Mouse (Mus musculus) embryonic facial prominence, embryonic 12.5 days (tissue): Measurements from ENCODE around the gene 2310034G01Rik. TPM values are rescaled to one million over a fixed set of nuclear protein-coding genes. Genes with fewer than 3 reads are reported as not detected.
A peak's percentile ranks its signal among the peaks of the same experiment; 100 is the strongest.

Source experiments
- ATAC-seq: fragments of 200-750 bp; cut with Nextera tagmentation; 2 replicates; pipeline ENCODE4 v1.8.0; 2017; ENCODE audit not compliant: insufficient number of reproducible peaks, insufficient read depth, low FRiP score, low TSS enrichment
- H3K27ac ChIP-seq: fragments of 300-500 bp; sonication (generic); 2 replicates; pipeline ENCODE4 v1.5.1; 2016; ENCODE audit warnings: mild to moderate bottlenecking
- H3K27me3 ChIP-seq: fragments of 300-500 bp; sonication (generic); 2 replicates; pipeline ENCODE4 v1.6.1; 2016; ENCODE audit warnings: mild to moderate bottlenecking, moderate library complexity
- H3K36me3 ChIP-seq: fragments of 300-500 bp; sonication (generic); 2 replicates; pipeline ENCODE4 v1.6.1; 2016; ENCODE audit warnings: mild to moderate bottlenecking
- H3K4me1 ChIP-seq: fragments of 300-500 bp; sonication (generic); 2 replicates; pipeline ENCODE4 v1.6.1; 2016
- H3K4me2 ChIP-seq: fragments of 300-500 bp; sonication (generic); replicated peaks from 2 replicates; pipeline ENCODE4 v1.6.1; 2016; ENCODE audit warnings: mild to moderate bottlenecking, moderate library complexity
- H3K4me3 ChIP-seq: fragments of 300-500 bp; sonication (generic); 2 replicates; pipeline ENCODE4 v1.5.1; 2016; ENCODE audit warnings: mild to moderate bottlenecking
- H3K9ac ChIP-seq: fragments of 300-500 bp; sonication (generic); 2 replicates; pipeline ENCODE4 v1.6.1; 2016; ENCODE audit warnings: mild to moderate bottlenecking, moderate library complexity
- H3K9me3 ChIP-seq: fragments of 300-500 bp; sonication (generic); 2 replicates; pipeline ENCODE4 v1.6.1; 2016; ENCODE audit warnings: mild to moderate bottlenecking, moderate library complexity
- WGBS: fragments of 180-500 bp; shearing (Covaris S2); methylation state at CpG from one replicate; pipeline ENCODE4 v1.1.7; 2016; 5-methylcytosine and 5-hydroxymethylcytosine counted together
- polyA plus RNA-seq: library from polyadenylated mRNA; unstranded; fragments of >200 nt; fragmentation: Nextera tagmentation; extraction: Ambion mirVana; gene quantifications from 2 replicates; pipeline ENCODE4 v1.2.1, GENCODE M21; 2016

The 2310034G01Rik gene
- polyA plus RNA-seq, 1 experiment from 2014 or later, result 2.2 TPM

DNA sequence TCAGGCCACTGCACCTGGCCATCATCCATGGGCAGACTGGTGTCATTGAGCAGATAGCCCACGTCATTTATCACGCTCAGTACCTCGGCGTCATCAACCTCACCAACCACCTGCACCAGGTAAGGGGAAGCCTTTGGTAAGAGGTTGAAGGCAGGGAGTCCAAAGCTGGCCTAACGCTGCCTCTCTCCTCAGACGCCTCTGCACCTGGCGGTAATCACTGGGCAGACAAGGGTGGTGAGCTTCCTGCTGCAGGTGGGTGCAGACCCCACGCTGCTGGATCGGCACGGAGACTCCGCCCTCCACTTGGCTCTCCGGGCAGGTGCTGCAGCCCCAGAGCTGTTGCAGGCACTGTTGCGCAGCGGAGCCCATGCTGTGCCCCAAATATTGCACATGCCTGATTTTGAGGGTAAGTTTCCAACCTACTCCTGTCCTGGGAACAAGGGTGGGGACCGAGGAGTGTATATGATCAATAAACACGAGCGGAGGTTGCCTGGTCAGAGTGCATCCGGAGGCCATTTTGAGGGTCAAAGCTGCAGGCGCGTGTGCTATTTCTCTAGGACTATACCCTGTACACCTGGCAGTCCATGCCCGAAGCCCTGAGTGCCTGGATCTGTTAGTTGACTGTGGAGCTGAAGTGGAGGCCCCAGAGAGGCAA, 40.3 kb downstream of the 2310034G01Rik start:
- Histone ChIP-seq H3K27ac (no peak overlapping the region), H3K36me3 (peaks cover 18% of the 10 kb centered on the region; the same call in 1 of the 2 replicates), H3K4me3 (no peak overlapping the region), H3K4me2 (no peak overlapping the region), H3K27me3 (peaks cover 48% of the 10 kb centered on the region), H3K4me1 (peaks cover 18% of the 10 kb centered on the region), H3K9me3 (no peaks in the 10 kb centered on the region), H3K9ac (no peak overlapping the region)
- WGBS, result 83% methylated on average over 21 of the region's 21 CpGs
- no peak for ATAC-seq

DNA sequence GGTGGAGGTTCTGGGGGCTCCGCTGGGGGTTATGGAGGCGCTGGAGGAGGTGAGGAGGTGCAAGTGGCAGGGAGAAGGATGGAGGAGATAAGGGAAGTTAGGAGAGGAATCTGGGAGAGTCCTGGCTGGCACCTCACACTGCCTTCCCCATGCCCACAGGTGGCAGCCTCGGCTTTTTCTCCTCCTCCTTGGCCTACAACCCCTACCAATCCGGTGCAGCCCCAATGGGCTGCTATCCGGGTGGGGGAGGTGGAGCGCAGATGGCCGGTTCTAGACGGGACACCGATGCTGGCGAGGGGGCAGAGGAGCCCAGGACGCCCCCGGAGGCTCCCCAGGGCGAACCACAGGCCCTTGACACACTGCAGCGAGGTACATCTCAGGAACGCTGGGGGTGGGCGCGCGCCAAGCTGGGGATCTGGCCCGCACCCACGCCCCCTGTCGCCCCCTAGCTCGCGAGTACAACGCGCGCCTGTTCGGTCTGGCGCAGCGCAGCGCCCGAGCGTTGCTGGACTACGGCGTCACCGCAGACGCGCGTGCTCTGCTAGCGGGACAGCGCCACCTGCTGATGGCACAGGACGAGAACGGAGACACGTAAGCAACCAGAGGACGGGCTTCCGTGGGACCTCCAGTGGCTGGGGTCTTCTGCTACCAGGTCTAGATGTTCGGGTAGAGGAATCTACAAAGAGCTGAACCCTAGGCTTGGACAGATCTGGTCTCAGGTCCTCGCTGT, 41.2 kb downstream of the 2310034G01Rik start:
- peaks cover 39% of the 10 kb centered on the region for H3K27me3 ChIP-seq
- peaks cover 18% of the 10 kb centered on the region; the same call in 1 of the 2 replicates for H3K36me3 ChIP-seq
- ATAC-seq, result peak; percentile 13; the same call in 1 of the 2 replicates
- peaks cover 19% of the 10 kb centered on the region for H3K4me1 ChIP-seq
- H3K4me2 ChIP-seq, result peak overlapping the region; percentile 80
- peak overlapping the region; percentile 41 for H3K9ac ChIP-seq
- H3K9me3 ChIP-seq, result no peaks in the 10 kb centered on the region
- WGBS, result 2% methylated on average over 46 of the region's 47 CpGs
- peak overlapping the region; percentile 34 for H3K4me3 ChIP-seq
- no peak overlapping the region for H3K27ac ChIP-seq

DNA sequence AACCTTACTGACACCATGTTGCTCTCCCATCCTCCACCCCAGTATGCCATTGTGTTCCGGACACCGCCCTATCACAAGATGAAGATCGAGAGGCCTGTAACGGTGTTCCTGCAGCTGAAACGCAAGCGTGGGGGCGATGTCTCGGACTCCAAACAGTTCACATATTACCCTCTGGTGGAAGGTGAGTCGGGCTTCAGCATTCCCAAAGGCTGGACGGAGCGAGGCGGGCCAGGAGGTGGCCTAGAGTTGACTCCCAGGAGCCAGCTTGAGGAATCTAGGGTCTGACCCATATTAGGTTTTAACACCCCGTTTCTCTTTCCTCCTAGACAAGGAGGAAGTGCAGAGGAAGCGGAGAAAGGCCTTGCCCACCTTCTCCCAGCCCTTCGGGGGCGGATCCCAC, 41.8 kb downstream of the 2310034G01Rik start:
- H3K36me3 ChIP-seq, result peaks cover 18% of the 10 kb centered on the region; the same call in 1 of the 2 replicates
- no peaks in the 10 kb centered on the region for H3K9me3 ChIP-seq
- peaks cover 33% of the 10 kb centered on the region for H3K27me3 ChIP-seq
- no peak overlapping the region for H3K9ac ChIP-seq
- peak overlapping the region; percentile 80; the same call in 1 of the 2 replicates for H3K4me2 ChIP-seq
- peaks cover 22% of the 10 kb centered on the region for H3K4me1 ChIP-seq
- no peak overlapping the region for H3K27ac ChIP-seq
- ATAC-seq, result no peak
- 55% methylated on average over 16 of the region's 16 CpGs for WGBS
- H3K4me3 ChIP-seq, result no peak overlapping the region

DNA sequence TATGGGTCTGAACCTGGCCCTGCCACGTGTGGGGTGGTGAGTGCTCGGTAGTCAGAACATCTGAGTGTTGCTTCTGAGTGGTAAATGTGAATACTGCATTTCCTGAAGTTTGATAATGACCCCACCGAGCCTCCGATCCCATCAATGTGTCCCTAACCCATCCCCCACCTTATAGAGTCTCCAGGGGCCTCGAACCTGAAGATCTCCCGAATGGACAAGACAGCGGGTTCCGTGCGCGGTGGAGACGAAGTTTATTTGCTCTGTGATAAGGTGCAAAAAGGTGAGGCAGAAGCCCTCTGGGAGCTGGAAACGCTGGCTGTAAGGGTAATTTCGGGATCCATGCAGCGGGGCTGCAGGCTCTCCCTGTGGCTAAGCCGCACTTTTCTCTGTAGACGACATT, 42.3 kb downstream of the 2310034G01Rik start:
- H3K9ac ChIP-seq, result no peak overlapping the region
- H3K4me3 ChIP-seq, result no peak overlapping the region
- no peak for ATAC-seq
- H3K9me3 ChIP-seq, result no peaks in the 10 kb centered on the region
- H3K36me3 ChIP-seq, result peaks cover 18% of the 10 kb centered on the region; the same call in 1 of the 2 replicates
- H3K4me2 ChIP-seq, result no peak overlapping the region
- peaks cover 22% of the 10 kb centered on the region for H3K4me1 ChIP-seq
- 81% methylated on average over 16 of the region's 16 CpGs for WGBS
- H3K27me3 ChIP-seq, result peaks cover 29% of the 10 kb centered on the region
- H3K27ac ChIP-seq, result no peak overlapping the region

DNA sequence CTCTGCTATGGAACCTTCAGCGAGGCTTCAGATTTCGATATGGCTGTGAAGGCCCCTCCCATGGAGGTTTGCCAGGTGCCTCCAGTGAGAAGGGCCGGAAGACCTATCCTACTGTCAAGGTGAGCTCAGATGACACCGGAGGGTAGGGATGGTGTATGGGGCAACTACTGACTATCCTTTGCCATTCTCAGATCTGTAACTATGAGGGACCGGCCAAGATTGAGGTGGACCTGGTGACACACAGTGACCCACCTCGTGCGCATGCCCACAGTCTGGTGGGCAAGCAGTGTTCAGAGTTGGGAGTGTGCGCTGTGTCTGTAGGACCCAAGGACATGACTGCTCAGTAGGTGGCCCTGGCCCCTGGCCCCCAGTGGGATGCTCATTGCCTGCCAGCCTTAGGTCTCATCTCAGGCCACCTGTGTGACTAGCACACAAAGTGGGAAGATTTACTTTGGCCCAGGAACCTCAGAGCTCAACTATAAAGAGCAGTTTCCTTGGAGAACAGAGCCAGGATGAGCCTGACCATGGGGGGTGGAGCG, 43.3 kb downstream of the 2310034G01Rik start:
- Histone ChIP-seq H3K4me2 (0 out of 2 replicates have a peak overlapping the region, but pooled peaks have one; percentile 98), H3K9ac (no peak overlapping the region), H3K4me3 (no peak overlapping the region), H3K4me1 (peaks cover 22% of the 10 kb centered on the region), H3K27me3 (peaks cover 25% of the 10 kb centered on the region), H3K9me3 (no peaks in the 10 kb centered on the region), H3K27ac (no peak overlapping the region), H3K36me3 (peaks cover 18% of the 10 kb centered on the region; the same call in 1 of the 2 replicates)
- ATAC-seq, result no peak
- 92% methylated on average over 9 of the region's 9 CpGs for WGBS

DNA sequence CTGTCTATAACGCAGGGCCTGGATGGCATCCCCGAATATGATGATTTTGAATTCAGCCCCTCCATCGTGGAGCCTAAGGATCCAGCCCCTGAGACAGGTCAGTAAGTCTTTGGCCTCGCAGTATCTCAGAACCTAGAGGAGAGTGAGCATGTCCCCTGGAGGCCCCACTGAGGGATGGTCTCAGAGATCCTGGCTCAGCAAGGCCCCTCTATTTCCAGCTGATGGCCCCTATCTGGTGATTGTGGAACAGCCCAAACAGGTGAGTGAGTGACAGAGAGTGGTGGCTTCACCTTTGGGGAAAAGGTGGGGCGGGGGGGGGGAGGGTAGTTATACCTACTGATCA, 43.9 kb downstream of the 2310034G01Rik start:
- no peak for ATAC-seq
- Histone ChIP-seq H3K4me3 (peak overlapping the region; percentile 66), H3K9ac (peak overlapping the region; percentile 68), H3K4me1 (peaks cover 22% of the 10 kb centered on the region), H3K36me3 (peaks cover 13% of the 10 kb centered on the region; the same call in 1 of the 2 replicates), H3K9me3 (no peaks in the 10 kb centered on the region), H3K27me3 (peaks cover 25% of the 10 kb centered on the region), H3K4me2 (peak overlapping the region; percentile 98), H3K27ac (no peak overlapping the region)
- 51% methylated on average over 5 of the region's 5 CpGs for WGBS

DNA sequence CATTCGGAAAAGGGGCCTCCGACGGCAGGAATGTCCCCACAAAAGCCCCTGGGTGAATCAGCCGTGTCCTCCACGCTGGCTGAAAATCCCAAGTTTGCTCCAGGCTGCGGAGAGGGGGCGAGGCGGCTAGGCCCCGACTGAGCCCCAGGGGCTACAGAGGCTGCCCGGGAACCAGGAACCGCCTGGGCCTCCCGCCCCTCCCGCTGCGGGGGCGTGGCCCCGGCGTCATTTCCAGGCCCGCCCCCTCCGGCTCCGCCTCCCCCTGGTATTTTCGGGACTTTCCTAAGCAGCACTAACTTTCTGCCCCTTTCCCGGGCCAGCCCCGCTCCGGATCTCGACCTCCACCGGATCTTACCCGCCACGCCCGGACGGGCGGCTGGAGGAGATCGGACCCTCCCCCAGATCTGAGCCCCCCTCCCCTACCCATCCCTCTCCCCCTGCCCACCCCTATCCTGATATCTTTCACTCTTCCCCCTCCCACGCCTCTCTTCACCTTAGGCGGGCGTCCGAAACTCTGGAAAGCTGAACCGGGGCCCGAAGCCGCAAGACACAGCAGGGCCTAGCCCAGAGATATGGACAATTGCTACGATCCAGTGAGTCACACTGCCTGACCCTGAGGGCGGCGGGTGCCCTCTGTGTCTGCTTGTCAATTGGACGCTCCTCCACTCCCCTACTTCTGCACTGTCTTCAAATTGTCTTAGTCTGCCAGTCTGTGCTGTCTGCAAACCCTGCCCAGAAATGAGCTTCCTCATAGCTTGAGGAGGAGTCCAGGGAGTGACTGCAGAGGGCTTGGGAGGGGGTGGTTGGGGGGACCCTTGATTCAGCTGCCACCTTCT, 44.5 kb downstream of the 2310034G01Rik start:
- H3K4me2 ChIP-seq, result peak overlapping the region; percentile 98
- ATAC-seq, result peak; percentile 54
- peak overlapping the region; percentile 66 for H3K4me3 ChIP-seq
- H3K36me3 ChIP-seq, result peaks cover 7% of the 10 kb centered on the region; the same call in 1 of the 2 replicates
- under 1% methylated on average over 43 of the region's 43 CpGs for WGBS
- H3K9me3 ChIP-seq, result no peaks in the 10 kb centered on the region
- H3K27me3 ChIP-seq, result peaks cover 25% of the 10 kb centered on the region
- H3K27ac ChIP-seq, result 0 out of 2 replicates have a peak overlapping the region, but pooled peaks have one; percentile 80
- peak overlapping the region; percentile 68 for H3K9ac ChIP-seq
- H3K4me1 ChIP-seq, result peaks cover 22% of the 10 kb centered on the region

DNA sequence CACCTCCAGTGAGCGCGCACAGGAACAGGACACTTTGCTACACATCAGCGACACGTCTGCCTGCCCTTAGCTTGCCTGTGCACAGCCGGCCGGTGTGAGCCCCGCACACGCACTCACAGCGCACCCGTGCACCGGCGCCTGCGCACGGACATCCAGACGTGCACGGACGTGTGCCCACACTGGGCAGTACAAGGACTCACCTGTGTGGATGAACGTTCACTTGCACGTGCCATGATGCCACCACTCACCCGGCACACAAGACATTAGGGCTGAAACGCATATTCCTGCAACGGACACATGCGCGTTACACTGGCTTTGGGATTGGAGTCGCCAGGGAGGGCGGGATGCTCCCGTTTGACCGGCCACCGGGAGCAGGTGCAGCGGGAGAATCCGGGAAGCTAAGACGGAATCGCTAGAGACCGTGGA, 45.2 kb downstream of the 2310034G01Rik start:
- Histone ChIP-seq H3K4me1 (peaks cover 22% of the 10 kb centered on the region), H3K27me3 (peaks cover 25% of the 10 kb centered on the region), H3K4me2 (peak overlapping the region; percentile 98), H3K27ac (peak overlapping the region; percentile 80), H3K4me3 (peak overlapping the region; percentile 66), H3K36me3 (0 out of 2 replicates have a peak, but pooled peaks cover 2% of the 10 kb centered on the region), H3K9me3 (no peaks in the 10 kb centered on the region), H3K9ac (peak overlapping the region; percentile 68)
- ATAC-seq, result 0 out of 2 replicates have a peak, but pooled peaks have one; percentile 8
- under 1% methylated on average over 34 of the region's 34 CpGs for WGBS

DNA sequence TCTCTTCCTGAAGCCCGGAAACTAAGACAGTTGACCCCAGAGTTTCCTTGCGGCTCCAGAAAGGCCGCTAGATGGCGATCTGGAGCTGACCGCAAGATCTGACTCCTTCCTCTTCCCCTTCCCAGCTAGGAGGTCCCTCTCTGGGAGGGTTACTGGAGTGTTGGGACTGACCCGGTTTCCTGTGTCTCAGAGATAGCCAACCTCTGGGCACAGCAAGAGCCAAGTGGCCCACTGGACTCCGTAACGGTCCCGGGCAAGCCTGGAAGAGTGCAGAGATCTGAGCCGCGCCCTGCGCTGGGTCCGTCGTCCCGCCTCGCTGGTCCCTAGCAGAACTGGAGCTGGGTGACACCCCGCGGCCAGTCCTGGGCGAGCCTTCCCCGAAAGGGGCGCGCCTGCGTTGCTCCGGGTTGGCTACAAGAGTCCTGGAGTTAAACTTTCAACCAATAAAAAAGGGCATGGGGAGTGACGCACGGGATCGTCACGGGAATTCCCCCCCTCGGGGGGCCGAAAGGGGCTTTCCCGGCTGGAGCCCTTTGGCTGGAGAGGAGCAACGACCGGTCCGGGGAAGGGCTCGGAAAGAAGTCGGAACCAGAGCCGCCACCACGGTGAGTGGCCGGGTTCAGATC, 45.8 kb downstream of the 2310034G01Rik start, which contains the start of gene Nfkb2:
TSS of gene Nfkb2 (plus strand) at position 105 of the 626 bp plus-strand sequence.
- no peaks in the 10 kb centered on the region for H3K36me3 ChIP-seq
- peak within 1 kb of the TSS; percentile 66 for H3K4me3 ChIP-seq
- H3K27ac ChIP-seq, result peak within 1 kb of the TSS; percentile 80
- H3K27me3 ChIP-seq, result peaks cover 25% of the 10 kb centered on the region
- peak within 1 kb of the TSS; percentile 98 for H3K4me2 ChIP-seq
- H3K4me1 ChIP-seq, result peaks cover 22% of the 10 kb centered on the region
- H3K9ac ChIP-seq, result peak within 1 kb of the TSS; percentile 68
- peak; percentile 73 for ATAC-seq
- no peaks in the 10 kb centered on the region for H3K9me3 ChIP-seq
- under 1% methylated on average over 39 of the region's 39 CpGs for WGBS

DNA sequence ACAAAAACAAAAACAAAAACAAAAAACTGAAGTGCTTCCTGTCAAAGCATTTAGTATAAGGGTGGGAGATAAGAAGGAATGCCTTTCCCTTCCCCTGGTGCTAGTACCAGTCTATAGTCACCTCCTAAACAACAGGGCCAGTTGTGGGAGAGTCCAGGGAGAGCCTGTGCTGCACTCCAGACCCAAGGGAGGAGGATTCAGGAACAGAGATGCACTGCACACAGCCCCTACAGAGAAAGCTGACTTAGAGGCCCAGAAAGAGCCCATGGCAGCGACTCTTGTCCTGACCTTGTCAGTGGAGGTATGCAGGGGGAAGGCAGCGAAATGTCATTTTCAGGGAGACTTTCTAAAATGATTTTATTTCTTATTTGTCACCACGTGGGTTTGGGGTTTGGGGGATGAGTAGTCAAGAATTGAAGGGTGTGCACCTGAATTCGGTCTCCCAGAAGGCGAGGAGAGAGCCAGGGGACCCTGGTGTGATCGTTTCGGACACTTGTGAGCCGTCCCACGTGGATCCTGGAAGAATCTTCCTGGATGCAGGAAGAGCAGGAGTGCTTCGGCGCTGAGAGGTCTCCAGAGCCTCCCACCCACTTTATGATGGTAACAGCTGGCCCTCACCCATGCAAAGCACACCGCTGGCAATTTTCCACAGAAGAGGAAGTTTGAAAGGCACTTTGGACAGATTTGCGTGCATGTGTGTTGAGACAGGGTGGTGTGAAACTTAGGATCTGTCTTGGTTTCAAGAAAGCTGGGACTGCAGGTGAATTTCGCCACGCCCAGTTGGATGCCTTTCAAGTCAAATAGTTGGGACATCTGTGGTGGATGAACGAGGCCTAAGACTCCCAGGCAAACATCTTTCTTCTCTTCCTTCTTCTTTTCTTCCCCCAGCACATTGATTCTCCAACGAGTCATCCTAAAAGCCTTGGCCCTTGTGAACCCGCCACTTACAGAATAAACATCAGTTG, 46.6 kb downstream of the 2310034G01Rik start:
- Histone ChIP-seq H3K4me2 (peak overlapping the region; percentile 98), H3K36me3 (no peaks in the 10 kb centered on the region), H3K4me3 (peak overlapping the region; percentile 66), H3K9ac (peak overlapping the region; percentile 68; the same call in 1 of the 2 replicates), H3K27me3 (peaks cover 21% of the 10 kb centered on the region), H3K9me3 (no peaks in the 10 kb centered on the region), H3K27ac (peak overlapping the region; percentile 80; the same call in 1 of the 2 replicates), H3K4me1 (peaks cover 18% of the 10 kb centered on the region)
- WGBS, result 55% methylated on average over 18 of the region's 18 CpGs
- no peak for ATAC-seq
